Mouse (Mus musculus): ENCODE measurements around the gene Smad3.

DNA sequence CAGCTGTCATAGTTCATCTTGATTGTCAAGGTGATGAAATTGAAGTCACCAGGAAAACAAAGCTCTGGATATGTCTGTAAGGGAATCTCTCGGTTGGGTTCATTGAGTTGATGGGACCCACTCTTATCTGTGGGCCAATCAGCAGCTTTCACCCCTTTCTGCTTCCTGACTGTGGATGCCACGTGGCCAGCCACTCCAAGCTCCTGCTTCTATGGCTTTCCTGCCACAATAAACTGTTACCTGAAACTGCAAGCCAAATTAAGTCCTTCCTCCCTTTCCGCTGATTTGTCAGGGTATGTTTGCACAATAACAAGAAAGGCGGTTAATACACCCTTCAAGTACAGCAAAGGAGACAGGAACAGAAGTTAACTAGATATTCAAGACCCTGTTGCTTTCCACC lies 6.5 kb downstream of the Smad3 start:
- TF ChIP-seq CTCF (IDR thresholded peaks at IDR 0.05; ENCODE audit: low read depth) = no peak
- no peak for TF ChIP-seq EP300 (optimal IDR thresholded peaks at IDR 0.05)

All from stomach, postnatal 0 days (tissue).